Mouse (Mus musculus) intestine, embryonic 16.5 days (tissue): ENCODE measurements around the gene Slc25a11. TPM values are rescaled to one million over a fixed set of nuclear protein-coding genes. Genes with fewer than 3 reads are reported as not detected.

ENCODE experiments used
- ATAC-seq: fragments of 200-750 bp; cut with Nextera tagmentation; 2 replicates; pipeline ENCODE4 v1.8.0; 2017; ENCODE audit warnings: moderate TSS enrichment, moderate library complexity
- H3K27ac ChIP-seq: fragments of 300-500 bp; sonication (generic); 2 replicates; pipeline ENCODE4 v1.5.1; 2014; ENCODE audit warnings: mild to moderate bottlenecking, low read length
- H3K27me3 ChIP-seq: fragments of 300-500 bp; sonication (generic); replicated peaks from 2 replicates; pipeline ENCODE4 v1.6.1; 2014; ENCODE audit warnings: low read length, control low read depth, mixed read lengths; ENCODE audit not compliant: control insufficient read depth, insufficient read depth
- H3K36me3 ChIP-seq: fragments of 300-500 bp; sonication (generic); 2 replicates; pipeline ENCODE4 v1.6.1; 2014; ENCODE audit warnings: low read length, control low read depth; ENCODE audit not compliant: control insufficient read depth, insufficient read depth
- H3K4me1 ChIP-seq: fragments of 300-500 bp; sonication (generic); 2 replicates; pipeline ENCODE4 v1.6.1; 2014; ENCODE audit warnings: low read length, control low read depth, mixed read lengths; ENCODE audit not compliant: control insufficient read depth, insufficient read depth
- H3K4me2 ChIP-seq: fragments of 300-500 bp; sonication (generic); 2 replicates; pipeline ENCODE4 v1.6.1; 2014; ENCODE audit warnings: low read depth, low read length, control low read depth
- H3K4me3 ChIP-seq: fragments of 300-500 bp; sonication (generic); 2 replicates; pipeline ENCODE4 v1.5.1; 2014; ENCODE audit warnings: mild to moderate bottlenecking, low read length
- H3K9ac ChIP-seq: fragments of 300-500 bp; sonication (generic); 2 replicates; pipeline ENCODE4 v1.6.1; 2014; ENCODE audit warnings: low read depth, low read length
- H3K9me3 ChIP-seq: fragments of 300-500 bp; sonication (generic); 2 replicates; pipeline ENCODE4 v1.6.1; 2016; ENCODE audit warnings: low read length, control low read depth; ENCODE audit not compliant: control insufficient read depth
- WGBS: fragments of 180-500 bp; shearing (Covaris S2); extraction: QIAGEN DNeasy Blood & Tissue Kit; methylation state at CpG from one replicate; pipeline ENCODE4 v1.1.7; 2014; 5-methylcytosine and 5-hydroxymethylcytosine counted together
- polyA plus RNA-seq: library from polyadenylated mRNA; unstranded; fragments of >200 nt; fragmentation: Nextera tagmentation; extraction: Ambion mirVana; gene quantifications from 2 replicates; pipeline ENCODE4 v1.2.1, GENCODE M21; 2015

The Slc25a11 gene
- polyA plus RNA-seq, 1 experiment from 2014 or later = 215 TPM

- no peak overlapping the region for H3K9ac ChIP-seq
- no peaks in the 10 kb centered on the region for H3K27me3 ChIP-seq
- WGBS = 83% methylated on average over 4 of the region's 4 CpGs
- H3K4me2 ChIP-seq = no peak overlapping the region
- H3K36me3 ChIP-seq = no peaks in the 10 kb centered on the region
- H3K4me3 ChIP-seq = no peak overlapping the region
- H3K4me1 ChIP-seq = no peaks in the 10 kb centered on the region
- H3K27ac ChIP-seq = no peak overlapping the region
- ATAC-seq = no peak
- H3K9me3 ChIP-seq = no peaks in the 10 kb centered on the region
Measured at GRCm38 (mm10) chr11:70635601-70636000, 11.7 kb downstream of the Slc25a11 start.

- H3K27ac ChIP-seq = no peak overlapping the region
- no peak overlapping the region for H3K4me2 ChIP-seq
- no peaks in the 10 kb centered on the region for H3K9me3 ChIP-seq
- H3K36me3 ChIP-seq = no peaks in the 10 kb centered on the region
- no peak overlapping the region for H3K4me3 ChIP-seq
- H3K27me3 ChIP-seq = no peaks in the 10 kb centered on the region
- WGBS = 73% methylated on average over 7 of the region's 7 CpGs
- ATAC-seq = peak; percentile 60; the same call in 1 of the 2 replicates
- no peak overlapping the region for H3K9ac ChIP-seq
- no peaks in the 10 kb centered on the region for H3K4me1 ChIP-seq
Measured at GRCm38 (mm10) chr11:70630129-70630528, 17.1 kb downstream of the Slc25a11 start.

GRCm38 (mm10) chr11:70629557-70629956, 17.7 kb downstream of the Slc25a11 start:
- H3K9ac ChIP-seq = no peak overlapping the region
- H3K4me1 ChIP-seq = no peaks in the 10 kb centered on the region
- no peak overlapping the region for H3K27ac ChIP-seq
- no peaks in the 10 kb centered on the region for H3K27me3 ChIP-seq
- no peak overlapping the region for H3K4me3 ChIP-seq
- H3K36me3 ChIP-seq = no peaks in the 10 kb centered on the region
- ATAC-seq = no peak
- no peaks in the 10 kb centered on the region for H3K9me3 ChIP-seq
- H3K4me2 ChIP-seq = no peak overlapping the region
- 41% methylated on average over 5 of the region's 5 CpGs for WGBS

GRCm38 (mm10) chr11:70628431-70628830, 18.8 kb downstream of the Slc25a11 start:
- H3K4me1 ChIP-seq = no peaks in the 10 kb centered on the region
- H3K9me3 ChIP-seq = no peaks in the 10 kb centered on the region
- H3K4me2 ChIP-seq = no peak overlapping the region
- no peak overlapping the region for H3K27ac ChIP-seq
- no peak overlapping the region for H3K4me3 ChIP-seq
- H3K9ac ChIP-seq = no peak overlapping the region
- no peaks in the 10 kb centered on the region for H3K36me3 ChIP-seq
- no peak for ATAC-seq
- 58% methylated on average over 2 of the region's 2 CpGs for WGBS
- H3K27me3 ChIP-seq = no peaks in the 10 kb centered on the region

GRCm38 (mm10) chr11:70626877-70627276, 20.4 kb downstream of the Slc25a11 start:
- H3K4me2 ChIP-seq = no peak overlapping the region
- H3K9ac ChIP-seq = no peak overlapping the region
- no peaks in the 10 kb centered on the region for H3K36me3 ChIP-seq
- no peak overlapping the region for H3K4me3 ChIP-seq
- H3K27me3 ChIP-seq = no peaks in the 10 kb centered on the region
- H3K27ac ChIP-seq = no peak overlapping the region
- 0 out of 2 replicates have a peak, but pooled peaks have one; percentile 23 for ATAC-seq
- H3K9me3 ChIP-seq = no peaks in the 10 kb centered on the region
- WGBS = 55% methylated on average over 4 of the region's 4 CpGs
- peaks cover 4% of the 10 kb centered on the region; the same call in 1 of the 2 replicates for H3K4me1 ChIP-seq

- H3K9me3 ChIP-seq = no peaks in the 10 kb centered on the region
- 48% methylated on average over 4 of the region's 4 CpGs for WGBS
- no peak overlapping the region for H3K4me3 ChIP-seq
- no peak overlapping the region for H3K4me2 ChIP-seq
- H3K9ac ChIP-seq = no peak overlapping the region
- H3K4me1 ChIP-seq = peaks cover 7% of the 10 kb centered on the region; the same call in 1 of the 2 replicates
- H3K27ac ChIP-seq = no peak overlapping the region
- H3K36me3 ChIP-seq = no peaks in the 10 kb centered on the region
- ATAC-seq = no peak
- H3K27me3 ChIP-seq = no peaks in the 10 kb centered on the region
Measured at GRCm38 (mm10) chr11:70625473-70625872, 21.8 kb downstream of the Slc25a11 start.

GRCm38 (mm10) chr11:70623053-70623742, 24.1 kb downstream of the Slc25a11 start:
- no peaks in the 10 kb centered on the region for H3K27me3 ChIP-seq
- no peaks in the 10 kb centered on the region for H3K36me3 ChIP-seq
- WGBS = 67% methylated on average over 10 of the region's 10 CpGs
- H3K9ac ChIP-seq = no peak overlapping the region
- no peak overlapping the region for H3K4me2 ChIP-seq
- ATAC-seq = peak; percentile 46
- peaks cover 7% of the 10 kb centered on the region; the same call in 1 of the 2 replicates for H3K4me1 ChIP-seq
- H3K9me3 ChIP-seq = no peaks in the 10 kb centered on the region
- H3K27ac ChIP-seq = no peak overlapping the region
- no peak overlapping the region for H3K4me3 ChIP-seq

GRCm38 (mm10) chr11:70621972-70622814, 25.1 kb downstream of the Slc25a11 start:
- Histone ChIP-seq H3K27me3 (no peaks in the 10 kb centered on the region), H3K9ac (0 out of 2 replicates have a peak overlapping the region, but pooled peaks have one; percentile 46), H3K4me2 (no peak overlapping the region), H3K9me3 (no peaks in the 10 kb centered on the region), H3K36me3 (no peaks in the 10 kb centered on the region), H3K27ac (peak overlapping the region; percentile 63), H3K4me3 (no peak overlapping the region), H3K4me1 (peaks cover 7% of the 10 kb centered on the region; the same call in 1 of the 2 replicates)
- WGBS = 29% methylated on average over 7 of the region's 7 CpGs
- ATAC-seq = peak; percentile 71

GRCm38 (mm10) chr11:70619101-70619500, 28.2 kb downstream of the Slc25a11 start, which contains the start of gene Chrne:
Chrne (minus strand) TSS chr11:70619216.
- 75% methylated on average over 1 of the region's 1 CpGs for WGBS
- H3K9me3 ChIP-seq = no peaks in the 10 kb centered on the region
- no peaks in the 10 kb centered on the region for H3K27me3 ChIP-seq
- ATAC-seq = no peak
- no peak within 1 kb of the TSS for H3K27ac ChIP-seq
- no peak within 1 kb of the TSS for H3K4me3 ChIP-seq
- no peak within 1 kb of the TSS for H3K4me2 ChIP-seq
- H3K9ac ChIP-seq = no peak within 1 kb of the TSS
- no peaks in the 10 kb centered on the region for H3K36me3 ChIP-seq
- H3K4me1 ChIP-seq = peaks cover 10% of the 10 kb centered on the region
